Mouse (Mus musculus) liver, adult 2 months (tissue): ENCODE data around the gene Numbl.

ENCODE experiments used
- CTCF ChIP-seq: fragments of 200-500 bp; IDR thresholded peaks from 2 replicates; pipeline ENCODE4 v1.5.1; 2011; ENCODE audit warnings: low read depth, low read length, control low read depth
- POLR2A ChIP-seq: fragments of 200-500 bp; IDR thresholded peaks from 2 replicates; pipeline ENCODE4 v1.6.1; 2011; ENCODE audit warnings: low read length, control low read depth; ENCODE audit not compliant: insufficient read depth; ENCODE audit errors: extremely low read depth

DNA sequence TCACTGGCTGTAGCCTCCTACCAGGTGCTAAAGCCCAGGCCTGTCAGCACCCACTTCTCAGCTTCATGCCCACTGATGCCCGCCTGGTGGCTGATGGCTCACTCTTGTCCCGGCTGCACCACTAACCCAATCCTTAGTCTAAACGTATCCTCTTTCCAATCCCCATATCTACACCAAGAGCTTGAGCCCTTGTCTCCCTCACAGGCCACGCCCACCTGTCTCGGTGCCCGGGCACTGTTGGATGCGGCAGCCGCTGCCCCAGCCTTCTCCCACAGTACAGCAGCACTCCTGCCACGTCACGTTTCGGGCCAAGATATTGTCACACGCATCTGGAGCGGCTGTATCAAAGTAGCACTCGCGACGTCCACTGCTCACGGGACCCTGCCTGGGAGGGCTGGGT lies 52.1 kb downstream of the Numbl start:
- TF ChIP-seq POLR2A = no peak
- TF ChIP-seq CTCF = no peak
